Mouse (Mus musculus) thymus, postnatal 25 days (tissue): ENCODE results near the gene Csmd2.

Experiments
- DNase-seq: peaks from one replicate; pipeline ENCODE4 v3.0.0; 2022

Csmd2 gene

DNA sequence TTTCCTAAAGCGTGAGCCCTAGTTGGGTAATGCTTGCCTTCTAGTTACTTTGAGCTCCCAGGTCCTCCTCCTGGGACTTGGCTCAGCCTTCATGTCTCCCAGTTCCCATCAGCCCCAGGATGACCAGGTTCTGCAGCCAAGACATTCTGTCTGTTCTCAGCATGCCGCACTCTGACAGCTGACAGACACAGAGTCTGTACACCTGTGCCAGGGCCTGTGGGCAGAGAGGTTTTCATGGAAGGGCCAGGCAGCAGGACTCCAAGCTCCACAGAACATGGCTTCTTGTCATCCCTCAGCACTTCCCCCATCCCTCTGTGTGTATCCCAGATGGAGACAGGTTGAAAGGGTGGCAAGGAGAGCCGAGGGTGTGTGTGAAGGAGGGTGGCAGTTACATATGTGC, 154.6 kb downstream of the Csmd2 start:
- no peak for DNase-seq

GRCm38 (mm10) chr4:128143147-128143546, 155.5 kb downstream of the Csmd2 start:
- no peak for DNase-seq

DNA sequence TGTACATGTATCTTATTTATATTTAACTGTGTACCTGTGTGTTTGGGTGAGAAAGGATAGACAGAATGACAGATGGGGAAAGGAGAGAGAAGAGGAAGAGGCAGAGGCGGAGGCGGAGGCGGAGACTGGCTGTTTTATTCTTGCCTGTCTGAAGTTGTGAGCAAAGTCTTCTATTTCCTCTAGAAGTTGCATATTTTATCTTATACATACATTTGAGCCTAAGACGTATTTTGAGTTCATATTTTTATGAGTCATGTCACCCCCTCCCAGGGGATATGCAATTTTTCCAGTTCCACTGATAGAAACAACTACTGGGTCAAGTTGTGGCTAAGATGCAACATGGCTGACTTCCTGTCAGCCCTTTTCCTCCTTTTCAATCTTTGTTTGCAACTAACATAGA, 161.9 kb downstream of the Csmd2 start:
- no peak for DNase-seq

DNA sequence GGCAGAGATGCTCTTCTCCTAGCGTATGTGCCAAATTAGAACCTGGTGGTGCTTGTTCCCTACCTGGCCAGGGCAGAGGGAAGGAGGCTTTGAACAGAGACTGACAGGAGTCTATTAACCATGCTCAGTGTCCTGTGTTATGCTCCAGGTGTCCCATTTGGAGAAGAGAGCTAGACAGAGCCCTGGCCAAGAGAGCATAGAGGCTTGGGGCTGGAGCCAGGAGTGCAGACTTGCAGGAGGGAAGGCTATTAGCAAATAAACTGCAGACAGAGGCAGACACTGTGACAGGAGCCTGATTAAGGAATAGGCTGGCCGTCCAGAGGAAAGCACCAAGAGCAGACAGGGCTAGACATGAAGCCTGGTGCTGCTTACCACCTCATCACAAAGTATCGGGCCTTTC, 164.4 kb downstream of the Csmd2 start:
- DNase-seq: no peak

- DNase-seq: no peak
Measured at GRCm38 (mm10) chr4:128153144-128153543, 165.5 kb downstream of the Csmd2 start.

DNA sequence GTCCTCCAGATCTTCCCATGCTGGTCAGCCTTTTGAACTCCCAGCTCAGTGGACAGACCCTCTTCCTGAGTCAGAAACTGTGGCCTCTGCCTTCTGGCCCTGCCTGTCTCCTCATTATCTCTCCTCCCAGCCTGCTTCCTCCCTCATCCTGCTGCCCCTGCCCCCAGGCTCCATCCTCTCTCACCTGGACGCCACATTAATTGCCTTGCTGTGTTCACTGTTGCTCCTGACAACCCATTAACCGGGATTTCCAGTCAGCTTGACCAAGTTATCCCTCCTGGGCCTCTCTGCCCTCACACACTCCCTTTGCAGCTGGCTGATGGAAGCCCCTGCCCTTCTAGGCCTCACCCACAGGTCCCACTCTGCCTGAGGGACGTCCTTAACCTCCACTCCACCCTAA, 167.6 kb downstream of the Csmd2 start:
- DNase-seq: no peak

- no peak for DNase-seq
Measured at GRCm38 (mm10) chr4:128160656-128161055, 173.0 kb downstream of the Csmd2 start.

- DNase-seq: no peak
Measured at GRCm38 (mm10) chr4:128170181-128170580, 182.5 kb downstream of the Csmd2 start.

GRCm38 (mm10) chr4:128171233-128171632, 183.6 kb downstream of the Csmd2 start:
- DNase-seq: no peak

- no peak for DNase-seq
Measured at GRCm38 (mm10) chr4:128171701-128172100, 184.0 kb downstream of the Csmd2 start.

DNA sequence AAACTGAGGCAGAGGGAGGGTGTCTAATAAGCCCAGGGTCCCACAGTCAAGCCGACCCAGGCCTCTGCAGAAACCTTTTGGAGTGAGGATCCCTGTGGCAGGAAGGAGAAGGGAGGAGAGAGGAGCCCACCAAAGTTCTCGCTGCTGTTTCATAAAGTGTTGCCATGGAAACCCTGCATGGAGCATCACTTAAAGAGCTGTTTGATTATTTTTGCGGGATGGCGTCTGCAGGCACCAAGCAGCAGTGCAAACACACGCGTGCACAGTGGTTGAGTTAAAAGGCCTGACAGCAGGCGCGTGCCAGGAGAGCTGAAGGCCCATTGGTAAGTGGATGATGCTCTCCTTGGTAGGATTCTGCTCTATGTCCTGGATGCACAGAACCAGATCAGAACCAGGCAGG, 191.3 kb downstream of the Csmd2 start:
- DNase-seq: no peak

GRCm38 (mm10) chr4:128179581-128179980, 191.9 kb downstream of the Csmd2 start:
- no peak for DNase-seq

- DNase-seq: no peak
Measured at GRCm38 (mm10) chr4:128184747-128185146, 197.1 kb downstream of the Csmd2 start.

GRCm38 (mm10) chr4:128194454-128194853, 206.8 kb downstream of the Csmd2 start:
- no peak for DNase-seq

GRCm38 (mm10) chr4:128217991-128218595, 230.4 kb downstream of the Csmd2 start:
- no peak for DNase-seq

GRCm38 (mm10) chr4:128224453-128224852, 236.8 kb downstream of the Csmd2 start:
- DNase-seq: no peak

- no peak for DNase-seq
Measured at GRCm38 (mm10) chr4:128227377-128228316, 240.0 kb downstream of the Csmd2 start.

DNA sequence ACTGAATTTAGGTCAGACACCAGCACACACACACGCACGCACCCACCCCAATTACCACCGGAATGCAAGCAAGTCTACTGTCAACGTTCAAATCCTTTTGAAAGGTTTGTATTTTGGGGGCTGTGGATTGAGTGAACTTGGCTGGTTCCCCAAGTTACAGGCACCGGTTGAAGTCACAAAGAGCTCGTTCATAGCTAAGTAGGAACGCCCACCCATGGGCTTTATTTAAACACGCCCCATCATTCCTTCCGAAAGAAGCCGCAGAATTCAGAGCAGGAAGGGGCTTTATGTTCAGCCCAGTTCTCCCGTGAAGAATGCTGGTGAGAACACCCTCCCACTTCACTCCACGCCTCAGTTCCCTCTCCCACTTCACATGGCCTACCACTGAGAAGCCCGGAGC, 245.8 kb downstream of the Csmd2 start:
- DNase-seq: no peak

DNA sequence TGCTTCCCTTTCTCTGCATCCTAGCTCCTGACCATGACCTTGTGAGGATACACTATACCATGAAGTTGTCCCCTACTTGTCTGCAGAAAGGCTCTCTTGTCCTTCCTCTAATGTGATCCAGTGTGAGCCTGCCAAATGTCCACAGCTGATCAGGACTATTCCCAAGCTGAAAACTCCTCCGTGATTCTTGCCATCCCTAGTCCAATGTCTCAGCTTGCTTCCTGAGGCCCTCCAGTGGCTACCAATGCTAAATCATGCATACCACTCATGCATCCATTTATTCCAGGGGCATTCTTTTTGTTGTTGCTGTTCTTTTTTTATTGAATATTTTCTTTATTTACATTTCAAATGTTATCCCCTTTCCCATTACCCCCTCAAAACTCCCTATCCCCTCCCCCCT, 251.5 kb downstream of the Csmd2 start:
- DNase-seq: no peak

GRCm38 (mm10) chr4:128241075-128241853, 253.6 kb downstream of the Csmd2 start:
- DNase-seq: no peak

DNA sequence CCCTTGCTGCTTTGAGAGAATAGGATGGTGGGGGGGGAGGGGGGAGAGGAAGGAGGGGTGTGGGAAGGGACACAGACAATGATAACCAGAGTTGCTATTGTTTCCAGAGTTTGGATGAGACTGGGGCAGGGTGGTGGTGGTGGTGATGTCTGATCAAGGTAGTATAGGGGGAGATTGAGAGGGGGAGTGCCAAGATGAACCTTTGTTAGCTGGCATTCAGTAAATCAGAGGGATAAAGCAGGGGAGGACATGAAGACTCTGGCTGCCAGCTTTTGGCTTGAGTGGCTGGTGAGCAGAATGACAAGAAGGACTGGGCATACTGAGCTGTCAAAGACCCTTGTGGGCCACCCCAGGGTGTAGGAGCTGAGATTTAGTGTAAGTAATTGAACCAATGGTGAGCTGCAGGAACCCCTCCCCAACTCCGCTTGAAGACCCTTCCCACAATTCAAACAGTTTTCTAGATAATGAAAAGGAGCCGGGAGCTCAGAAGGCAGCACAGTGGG, 254.2 kb downstream of the Csmd2 start:
- DNase-seq: no peak

- DNase-seq: no peak
Measured at GRCm38 (mm10) chr4:128245201-128245600, 257.5 kb downstream of the Csmd2 start.

DNA sequence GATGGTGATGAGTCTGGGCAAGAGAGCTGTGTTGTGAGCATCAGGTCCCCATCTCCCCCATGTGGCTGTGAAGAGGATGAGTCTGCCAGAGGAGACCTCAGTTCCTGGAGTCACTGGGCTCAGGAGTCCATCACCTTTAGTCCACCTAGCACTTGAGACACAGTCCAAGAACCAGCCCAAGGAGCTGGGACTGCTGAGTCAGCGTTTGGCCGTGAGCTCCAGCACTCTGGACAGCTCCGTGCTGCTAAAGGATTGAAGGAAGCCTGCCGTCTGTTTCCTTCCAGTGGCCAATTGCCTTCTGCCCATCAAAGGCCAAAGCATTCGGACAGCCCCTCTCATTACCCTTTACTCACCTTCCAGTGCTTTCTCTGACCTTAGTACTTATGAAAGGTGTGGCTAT, 261.0 kb downstream of the Csmd2 start:
- DNase-seq: no peak
